ENCODE assay signal across 34 mouse cellular contexts in the genomic region with DNA sequence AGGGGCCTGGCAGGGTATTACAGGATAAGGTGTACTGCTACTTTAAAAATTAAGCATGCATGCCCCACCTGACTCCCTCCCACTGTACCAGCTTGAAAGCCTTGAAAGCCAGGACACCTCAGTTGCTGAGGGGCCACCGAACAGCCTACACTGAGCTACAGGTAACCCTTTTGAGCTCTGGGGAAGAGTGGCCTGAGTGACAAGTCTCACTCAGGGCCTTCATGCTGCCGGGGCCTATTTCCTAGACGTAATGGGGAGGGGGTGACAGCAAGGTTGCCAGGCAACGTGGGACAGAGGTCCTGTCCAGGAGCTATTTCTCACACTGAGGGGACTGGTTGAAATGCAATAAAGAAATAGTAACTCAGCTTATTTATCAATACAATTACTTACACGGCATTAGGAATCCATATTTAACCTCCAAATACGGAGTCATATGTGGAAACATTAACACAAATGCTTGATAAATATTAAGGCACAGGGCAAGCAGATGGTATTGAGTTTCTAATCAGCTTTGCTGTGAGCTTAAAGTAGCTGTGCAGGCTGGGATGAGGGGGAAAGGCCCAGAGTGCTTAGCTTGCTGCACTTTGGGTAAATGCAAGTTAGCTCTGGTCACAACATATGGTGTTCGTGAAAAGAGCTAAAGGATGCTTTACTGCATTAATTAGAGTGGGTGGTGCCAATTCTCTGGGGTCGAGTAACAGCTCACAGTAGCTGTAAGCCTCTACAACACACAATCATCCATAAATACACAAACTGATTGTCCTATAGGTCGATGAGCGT. TPM values are rescaled to one million over a fixed set of nuclear protein-coding genes. Genes with fewer than 3 reads are reported as not detected.
DNase-seq lines count a peak whose midpoint lies in the region; ATAC-seq and TF ChIP-seq lines count a peak whose summit lies in the region.
"Had no signal": no experiment of that assay in that cellular context is flagged by ENCODE, and none has a peak within 500 bp of the region (broad histone marks: within the 10 kb centered on the region; RNA-seq: fewer than 3 reads in every experiment).

A gene (plus strand): TSS at position 121 of the 780 bp plus-strand sequence.

- H3K27ac ChIP-seq in forebrain, embryonic 14.5 days (ENCODE audit: low read depth, low read length), result 0 out of 2 replicates have a peak within 1 kb of the TSS, but pooled peaks have one; percentile 5
- no peak within 1 kb of the TSS for H3K27ac ChIP-seq in forebrain, postnatal 0 days (ENCODE audit: low read depth, low read length)
- H3K27ac ChIP-seq in hindbrain, embryonic 12.5 days, result no peak within 1 kb of the TSS
- H3K27ac ChIP-seq in hindbrain, embryonic 14.5 days, result no peak within 1 kb of the TSS
- H3K27ac ChIP-seq in midbrain, embryonic 13.5 days, result 0 out of 2 replicates have a peak within 1 kb of the TSS, but pooled peaks have one; percentile 11
- H3K27ac ChIP-seq: embryonic facial prominence, embryonic 15.5 days; kidney, embryonic 15.5 days; limb, embryonic 12.5 days; neural tube, embryonic 12.5 days had no signal

- no peak within 1 kb of the TSS for H3K4me3 ChIP-seq in forebrain, embryonic 14.5 days (ENCODE audit: low read depth, low read length)
- no peak within 1 kb of the TSS for H3K4me3 ChIP-seq in forebrain, postnatal 0 days (ENCODE audit: low read depth, low read length)
- no peak within 1 kb of the TSS for H3K4me3 ChIP-seq in hindbrain, embryonic 12.5 days
- no peak within 1 kb of the TSS for H3K4me3 ChIP-seq in hindbrain, embryonic 14.5 days (replicated peaks; ENCODE audit: low read length)
- no peak within 1 kb of the TSS for H3K4me3 ChIP-seq in midbrain, embryonic 13.5 days (replicated peaks)
- H3K4me3 ChIP-seq: embryonic facial prominence, embryonic 15.5 days; hindbrain, embryonic 13.5 days; kidney, embryonic 15.5 days; limb, embryonic 12.5 days; neural tube, embryonic 12.5 days had no signal

- WGBS in forebrain, embryonic 14.5 days, result 44% methylated on average over 10 of the region's 10 CpGs
- 40% methylated on average over 10 of the region's 10 CpGs for WGBS in forebrain, postnatal 0 days
- whole genome bisulfite sequencing in hindbrain, embryonic 12.5 days, result 46% methylated on average over 10 of the region's 10 CpGs
- WGBS in hindbrain, embryonic 14.5 days, result 39% methylated on average over 10 of the region's 10 CpGs
- WGBS in midbrain, embryonic 13.5 days, result 35% methylated on average over 10 of the region's 10 CpGs

- no peaks in the 10 kb centered on the region for H3K36me3 ChIP-seq in forebrain, embryonic 14.5 days (ENCODE audit: control insufficient read depth, insufficient read depth, low read length)
- no peaks in the 10 kb centered on the region for H3K36me3 ChIP-seq in forebrain, postnatal 0 days (ENCODE audit: insufficient read depth)
- H3K36me3 ChIP-seq in hindbrain, embryonic 12.5 days, result no peaks in the 10 kb centered on the region
- no peaks in the 10 kb centered on the region for H3K36me3 ChIP-seq in hindbrain, embryonic 14.5 days (replicated peaks; ENCODE audit: control insufficient read depth, insufficient read depth)
- no peaks in the 10 kb centered on the region for H3K36me3 ChIP-seq in midbrain, embryonic 13.5 days
- H3K36me3 ChIP-seq: embryonic facial prominence, embryonic 15.5 days; G1E; hindbrain, embryonic 13.5 days; kidney, embryonic 15.5 days; limb, embryonic 12.5 days; neural tube, embryonic 12.5 days had no signal

- DNase-seq in forebrain, embryonic 14.5 days (ENCODE audit: low spot score), result peak; percentile 60
- DNase-seq in forebrain, postnatal 0 days, result no peak
- DNase-seq in hindbrain, embryonic 14.5 days (ENCODE audit: low spot score), result no peak
- peak; percentile 49 for DNase-seq in retina, embryonic 14.5 days (ENCODE audit: low spot score)
- DNase-seq: adrenal gland, postnatal 36 days; B cell, adult 2 months; cerebellum, adult 11 months; cerebellum, adult 9-11 months; gastrocnemius, postnatal 10 days; kidney, postnatal 36 days; layer of hippocampus, postnatal 36 days; liver, postnatal 0 days; thymus, adult 18-20 months; thymus, postnatal 36 days had no signal

- peaks cover 8% of the 10 kb centered on the region; the same call in 1 of the 2 replicates for H3K4me1 ChIP-seq in forebrain, embryonic 14.5 days (ENCODE audit: control insufficient read depth, insufficient read depth, low read length)
- no peaks in the 10 kb centered on the region for H3K4me1 ChIP-seq in forebrain, postnatal 0 days (ENCODE audit: insufficient read depth)
- peaks cover 20% of the 10 kb centered on the region for H3K4me1 ChIP-seq in hindbrain, embryonic 12.5 days
- no peaks in the 10 kb centered on the region for H3K4me1 ChIP-seq in hindbrain, embryonic 14.5 days (replicated peaks; ENCODE audit: control insufficient read depth, insufficient read depth, low read length)
- peaks cover 25% of the 10 kb centered on the region for H3K4me1 ChIP-seq in midbrain, embryonic 13.5 days (replicated peaks)
- H3K4me1 ChIP-seq: embryonic facial prominence, embryonic 15.5 days; kidney, embryonic 15.5 days had no signal

- ATAC-seq in forebrain, embryonic 14.5 days, result peak; percentile 71; the same call in 1 of the 2 replicates
- ATAC-seq in forebrain, postnatal 0 days, result no peak
- peak; percentile 35; the same call in 1 of the 2 replicates for ATAC-seq in hindbrain, embryonic 12.5 days (ENCODE audit: low FRiP score)
- no peak for ATAC-seq in hindbrain, embryonic 14.5 days (ENCODE audit: low FRiP score)
- peak; percentile 60 for ATAC-seq in midbrain, embryonic 13.5 days
- no peak for ATAC-seq in megakaryocyte-erythroid progenitor cell, adult 5-6 weeks (replicated peaks; ENCODE audit: low FRiP score, low TSS enrichment, poor library complexity, severe bottlenecking)
- ATAC-seq: intestine, embryonic 16.5 days; liver, postnatal 0 days; lung, postnatal 0 days; Patski had no signal

- no peaks in the 10 kb centered on the region for H3K9me3 ChIP-seq in forebrain, embryonic 14.5 days (replicated peaks; ENCODE audit: control insufficient read depth, low read length)
- H3K9me3 ChIP-seq in forebrain, postnatal 0 days (ENCODE audit: low read length), result no peaks in the 10 kb centered on the region
- H3K9me3 ChIP-seq in hindbrain, embryonic 12.5 days (replicated peaks), result no peaks in the 10 kb centered on the region
- H3K9me3 ChIP-seq in hindbrain, embryonic 14.5 days (ENCODE audit: control insufficient read depth, low read length), result no peaks in the 10 kb centered on the region
- H3K9me3 ChIP-seq in midbrain, embryonic 13.5 days, result no peaks in the 10 kb centered on the region
- H3K9me3 ChIP-seq: embryonic facial prominence, embryonic 15.5 days; hindbrain, embryonic 13.5 days; kidney, embryonic 15.5 days; limb, embryonic 12.5 days; neural tube, embryonic 12.5 days had no signal

- no peak within 1 kb of the TSS for H3K9ac ChIP-seq in forebrain, embryonic 14.5 days (ENCODE audit: low read length)
- no peak within 1 kb of the TSS for H3K9ac ChIP-seq in forebrain, postnatal 0 days
- H3K9ac ChIP-seq in hindbrain, embryonic 12.5 days, result no peak within 1 kb of the TSS
- no peak within 1 kb of the TSS for H3K9ac ChIP-seq in hindbrain, embryonic 14.5 days
- no peak within 1 kb of the TSS for H3K9ac ChIP-seq in midbrain, embryonic 13.5 days (replicated peaks)
- H3K9ac ChIP-seq: embryonic facial prominence, embryonic 15.5 days; hindbrain, embryonic 13.5 days; kidney, embryonic 15.5 days; limb, embryonic 12.5 days; liver, postnatal 0 days; neural tube, embryonic 12.5 days had no signal

- H3K4me2 ChIP-seq in forebrain, embryonic 14.5 days (ENCODE audit: low read length), result no peak within 1 kb of the TSS
- H3K4me2 ChIP-seq in forebrain, postnatal 0 days (ENCODE audit: low read depth), result no peak within 1 kb of the TSS
- no peak within 1 kb of the TSS for H3K4me2 ChIP-seq in hindbrain, embryonic 12.5 days (replicated peaks)
- no peak within 1 kb of the TSS for H3K4me2 ChIP-seq in hindbrain, embryonic 14.5 days (replicated peaks)
- no peak within 1 kb of the TSS for H3K4me2 ChIP-seq in midbrain, embryonic 13.5 days (replicated peaks)
- H3K4me2 ChIP-seq: embryonic facial prominence, embryonic 15.5 days; heart, embryonic 11.5 days; hindbrain, embryonic 13.5 days; kidney, embryonic 15.5 days; limb, embryonic 12.5 days; liver, embryonic 11.5 days; neural tube, embryonic 12.5 days had no signal

- TF ChIP-seq CTCF in forebrain, postnatal 0 days (IDR thresholded peaks at IDR 0.05; ENCODE audit: low read depth), result no peak

- no peaks in the 10 kb centered on the region for H3K27me3 ChIP-seq in forebrain, embryonic 14.5 days (replicated peaks; ENCODE audit: control insufficient read depth, insufficient read depth, low read length)
- H3K27me3 ChIP-seq in forebrain, postnatal 0 days (ENCODE audit: insufficient read depth, low read length), result no peaks in the 10 kb centered on the region
- H3K27me3 ChIP-seq in hindbrain, embryonic 12.5 days, result no peaks in the 10 kb centered on the region
- no peaks in the 10 kb centered on the region for H3K27me3 ChIP-seq in hindbrain, embryonic 14.5 days (ENCODE audit: control insufficient read depth, insufficient read depth, low read length)
- no peaks in the 10 kb centered on the region for H3K27me3 ChIP-seq in midbrain, embryonic 13.5 days
- H3K27me3 ChIP-seq: CH12.LX; embryonic facial prominence, embryonic 15.5 days; hindbrain, embryonic 13.5 days; kidney, embryonic 15.5 days; neural tube, embryonic 12.5 days had no signal

RNA-seq across cellular contexts. Expression of the gene that starts here (rescaled TPM):
- 0.30 and 0.33 TPM in 2 replicates for polyA plus RNA-seq in forebrain, embryonic 14.5 days (2014; fragmentation: Nextera tagmentation; extraction: Ambion mirVana)
- 0.08 and 0.10 TPM in 2 replicates for total RNA-seq in forebrain, postnatal 0 days (2014; rRNA removed)
- 0.10 and 0.13 TPM in 2 replicates for polyA plus RNA-seq in forebrain, postnatal 0 days (2015; fragmentation: Nextera tagmentation; extraction: Ambion mirVana)
- polyA plus RNA-seq in hindbrain, embryonic 12.5 days (2016; fragmentation: Nextera tagmentation; extraction: Ambion mirVana), result 0.36 and 0.44 TPM in 2 replicates
- polyA plus RNA-seq in hindbrain, embryonic 14.5 days (2014; fragmentation: Nextera tagmentation; extraction: Ambion mirVana), result 0.07 and 0.36 TPM in 2 replicates
- 0.13 and 0.23 TPM in 2 replicates for polyA plus RNA-seq in midbrain, embryonic 13.5 days (2015; fragmentation: Nextera tagmentation; extraction: Ambion mirVana)
- total RNA-seq in megakaryocyte-erythroid progenitor cell, adult 5-6 weeks (2014; fragmentation: Nextera tagmentation), result not detected in 2 replicates
- total RNA-seq in megakaryocyte-erythroid progenitor cell, adult 5-6 weeks (2017), result not detected in 2 replicates
- total RNA-seq: CH12.LX; common myeloid progenitor, adult 5-6 weeks; granulocyte monocyte progenitor cell, adult 5-6 weeks; monocyte, adult 5-6 weeks had no signal
- polyA plus RNA-seq: G1E; heart, postnatal 0 days; liver, postnatal 0 days; Patski; stomach, embryonic 16.5 days had no signal

Comparison
In these comparisons a context has a peak if more than half of its experiments do, and no peak if none do; other contexts are left out.
1. Peak in DNase-seq, ATAC-seq and H3K27ac ChIP-seq in forebrain, embryonic 14.5 days; RNA of the gene not detected or under 1 TPM.
2. Peak in ATAC-seq in hindbrain, embryonic 12.5 days; RNA of the gene not detected or under 1 TPM.
3. Peak in ATAC-seq and H3K27ac ChIP-seq in midbrain, embryonic 13.5 days; RNA of the gene not detected or under 1 TPM.